Mouse (Mus musculus) liver, embryonic 14 days (tissue): ENCODE results near the gene Fam168a. TPM values are rescaled to one million over a fixed set of nuclear protein-coding genes. Genes with fewer than 3 reads are reported as not detected.

Experiments used
- polyA plus RNA-seq: library from polyadenylated mRNA; depleted of rRNA; stranded (reverse); fragments of >200 nt; gene quantifications from 2 replicates; pipeline ENCODE4 v1.2.3, GENCODE M21; 2012; rRNA removed

The Fam168a gene
- 3.7 and 3.8 TPM in 2 replicates for polyA plus RNA-seq

DNA sequence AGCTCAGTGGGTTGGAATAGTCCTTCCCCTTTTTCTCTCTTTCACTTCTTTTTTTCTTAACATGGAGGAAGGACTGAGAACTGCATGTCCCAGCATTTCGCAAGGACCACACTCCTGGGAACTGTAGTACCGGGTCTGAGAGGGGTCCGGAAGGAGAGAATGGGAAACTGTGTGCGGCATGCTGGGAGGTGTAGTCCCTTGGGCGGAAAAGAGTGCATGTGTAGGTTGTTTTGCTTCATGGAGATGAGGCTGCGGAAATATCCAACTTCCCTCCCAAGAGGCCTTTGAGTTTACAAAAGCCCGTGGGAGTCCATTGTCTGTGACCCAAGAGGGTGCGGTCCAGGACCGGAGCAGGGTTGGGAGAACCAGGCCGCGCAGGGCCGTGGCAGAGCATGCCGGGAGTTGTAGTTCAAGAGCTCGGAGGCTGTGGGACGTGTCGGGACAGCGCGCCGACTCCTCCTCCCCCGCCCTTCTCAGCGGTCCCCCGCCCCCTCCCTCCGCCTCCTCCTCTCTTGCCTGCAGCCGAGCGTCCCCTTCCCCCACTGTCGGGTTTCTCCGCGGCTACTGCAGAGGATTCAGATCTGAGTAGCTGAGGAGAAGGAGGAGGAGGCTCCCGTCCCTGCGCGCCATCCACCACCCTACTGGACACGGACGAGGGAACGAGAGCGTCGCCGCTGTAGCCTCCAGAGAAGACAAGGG lies at the start of gene Fam168a:
Gene Fam168a, plus strand, starts transcription at position 493 of the 699 bp plus-strand sequence.

DNA sequence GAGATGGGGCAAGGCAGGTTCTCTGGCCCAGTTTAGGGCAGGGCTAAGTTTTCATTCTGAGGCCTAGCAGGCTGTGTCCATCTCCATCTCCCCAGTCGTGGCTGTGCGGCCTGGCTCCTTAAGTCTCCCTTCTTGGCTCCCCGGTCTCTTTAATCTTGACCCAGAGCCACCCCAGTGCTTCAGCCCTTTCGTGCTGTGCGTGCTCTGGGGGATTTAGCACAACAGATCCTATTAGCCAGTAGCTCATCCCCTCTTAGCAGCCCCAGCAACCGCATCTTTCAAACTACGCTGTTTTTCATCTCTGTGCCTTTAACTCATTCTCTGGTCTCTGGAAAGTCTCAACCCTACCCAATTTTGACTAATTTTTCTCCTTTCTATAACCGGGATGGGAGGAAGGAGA lies 44.2 kb upstream of the Fam168a start, which contains the start of gene Plekhb1:
Gene Plekhb1, minus strand, starts transcription at position 184 of the 400 bp plus-strand sequence.

DNA sequence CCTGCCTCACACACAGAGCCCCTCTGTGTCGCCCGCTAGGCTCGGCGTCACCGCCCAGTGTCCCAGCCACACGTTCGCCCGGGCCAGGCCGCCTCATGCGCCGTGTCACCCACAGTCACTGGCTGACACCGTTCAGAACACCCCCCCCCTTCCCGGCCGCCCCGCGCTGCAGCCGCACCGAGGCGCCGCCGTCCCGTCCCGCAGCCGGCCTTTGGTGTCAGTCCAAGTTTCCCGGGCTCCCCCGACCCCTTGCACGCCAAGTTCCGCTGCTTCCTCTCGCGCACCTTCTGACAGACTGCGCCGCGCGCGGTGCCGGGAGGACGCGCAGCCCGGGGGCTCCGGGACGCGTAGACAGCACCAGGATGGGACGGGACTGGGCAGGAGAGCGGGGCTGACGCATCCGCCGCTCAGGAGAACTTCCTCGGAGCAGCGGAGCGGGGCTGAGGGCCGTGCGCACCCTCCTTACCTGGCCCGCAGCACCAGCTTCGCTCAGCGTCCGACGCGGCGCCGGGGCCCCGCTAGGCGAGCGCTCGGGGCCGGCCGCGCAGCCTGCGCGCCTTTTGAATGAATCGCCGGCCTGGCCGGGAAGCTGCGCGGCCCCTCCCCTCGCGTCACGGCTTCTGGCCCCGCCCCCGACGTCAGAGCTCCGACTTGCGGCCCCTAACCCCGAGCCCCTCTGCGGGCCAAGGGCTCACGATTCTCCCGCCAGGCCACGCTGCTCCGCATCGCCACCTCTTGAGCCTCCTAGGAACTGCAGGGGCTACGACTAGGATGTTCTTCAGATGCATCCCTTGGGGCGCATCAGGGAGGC lies 156.6 kb downstream of the Fam168a start, which contains the start of gene Relt:
Gene Relt, minus strand, starts transcription at position 619 of the 811 bp plus-strand sequence.

Other genes starting within 250 kb of the Fam168a start
- gene Ucp3, start 233.6 kb upstream of the Fam168a start, polyA plus RNA-seq = 0.02 TPM in 1 of 2 replicates, not detected in the other
- 267 and 321 TPM in 2 replicates for gene Ucp2, start 213.3 kb upstream of the Fam168a start, polyA plus RNA-seq
- 0.50 and 0.53 TPM in 2 replicates for gene Dnajb13, start 191.7 kb upstream of the Fam168a start, polyA plus RNA-seq
- gene Coa4, start 169.6 kb upstream of the Fam168a start, polyA plus RNA-seq = 8.6 and 10.2 TPM in 2 replicates
- 25.8 and 28.6 TPM in 2 replicates for gene Rab6a, start 99.2 kb upstream of the Fam168a start, polyA plus RNA-seq
- 22.2 and 24.7 TPM in 2 replicates for gene Mrpl48, start 98.3 kb upstream of the Fam168a start, polyA plus RNA-seq
- 0.28 and 0.46 TPM in 2 replicates for gene Plekhb1, start 44.2 kb upstream of the Fam168a start, polyA plus RNA-seq
- 14.9 and 17.3 TPM in 2 replicates for gene Relt, start 156.8 kb downstream of the Fam168a start, polyA plus RNA-seq
- 1.7 TPM in 2 replicates for gene Arhgef17, start 225.5 kb downstream of the Fam168a start, polyA plus RNA-seq